In the genomic region with DNA sequence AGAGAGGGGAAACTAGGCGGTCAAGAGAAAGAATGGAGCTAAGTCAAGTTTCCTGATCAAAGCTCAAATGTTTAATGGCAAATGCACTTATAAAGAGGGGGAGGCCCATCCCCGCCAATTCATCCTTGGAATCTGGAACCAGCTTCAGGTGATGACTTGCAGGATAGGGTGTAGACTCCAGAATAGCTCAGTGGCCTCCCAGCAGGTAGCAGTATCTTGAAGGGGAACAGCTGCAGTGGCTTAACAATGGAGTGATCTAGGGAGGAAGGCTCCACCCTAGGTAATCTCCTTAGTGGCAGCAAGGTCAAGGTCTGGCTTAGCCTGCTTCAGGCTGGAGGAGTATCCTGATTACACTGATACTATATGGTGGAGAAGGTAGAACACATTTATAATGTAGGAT, we compare ENCODE assay signal across 25 mouse cellular contexts. TPM values are rescaled to one million over a fixed set of nuclear protein-coding genes. Genes with fewer than 3 reads are reported as not detected.
"Had no signal": no experiment of that assay in that cellular context is flagged by ENCODE, and none has a peak within 500 bp of the region (broad histone marks: within the 10 kb centered on the region; RNA-seq: fewer than 3 reads in every experiment).

No protein-coding gene starts in this region.

RNA-seq across cellular contexts. Expression of a gene that starts 40.3 kb away (rescaled TPM):
- polyA plus RNA-seq: heart, embryonic 12.5 days; heart, embryonic 13.5 days; heart, embryonic 14.5 days; heart, embryonic 15.5 days; heart, embryonic 16.5 days; heart, postnatal 0 days; hindbrain, embryonic 10.5 days; hindbrain, embryonic 11.5 days; hindbrain, embryonic 12.5 days; hindbrain, embryonic 13.5 days; hindbrain, embryonic 14.5 days; hindbrain, embryonic 15.5 days; hindbrain, embryonic 16.5 days; hindbrain, postnatal 0 days; inflammation-experienced regulatory T-cells, adult 6 months; intestine, embryonic 14.5 days; intestine, embryonic 15.5 days; intestine, embryonic 16.5 days; intestine, postnatal 0 days; kidney, adult 2 months; kidney, embryonic 14.5 days; kidney, embryonic 15.5 days; kidney, embryonic 16.5 days; kidney, postnatal 0 days; large intestine, adult 2 months had no signal
